Mouse (Mus musculus): ENCODE results near the gene Itih4.

The Itih4 gene

GRCm38 (mm10) chr14:30886204-30886603, at the start of gene Itih4:
Gene Itih4, plus strand, starts transcription at chr14:30886476.
- DNase-seq (ENCODE audit: low spot score in 2 of 2): no peak

- DNase-seq (ENCODE audit: low spot score in 2 of 2): no peak
Observed at GRCm38 (mm10) chr14:30837416-30837996, 48.8 kb upstream of the Itih4 start.

GRCm38 (mm10) chr14:30843701-30844100, 42.6 kb upstream of the Itih4 start:
- DNase-seq (ENCODE audit: low spot score in 2 of 2): no peak

GRCm38 (mm10) chr14:30850504-30850903, 35.8 kb upstream of the Itih4 start:
- DNase-seq (ENCODE audit: low spot score in 2 of 2): no peak

GRCm38 (mm10) chr14:30852325-30852724, 34.0 kb upstream of the Itih4 start:
- DNase-seq (ENCODE audit: low spot score in 2 of 2): no peak

GRCm38 (mm10) chr14:30855316-30855715, 31.0 kb upstream of the Itih4 start:
- no peak for DNase-seq (ENCODE audit: low spot score in 2 of 2)

GRCm38 (mm10) chr14:30856885-30857507, 29.3 kb upstream of the Itih4 start:
- DNase-seq (ENCODE audit: low spot score in 2 of 2): no peak

- peak in 1 of 2 experiments; percentile 44 for DNase-seq (ENCODE audit: low spot score in 2 of 2)
Observed at GRCm38 (mm10) chr14:30857990-30858389, 28.3 kb upstream of the Itih4 start.

GRCm38 (mm10) chr14:30861421-30862125, 24.7 kb upstream of the Itih4 start:
- no peak for DNase-seq (ENCODE audit: low spot score in 2 of 2)

- DNase-seq (ENCODE audit: low spot score in 2 of 2): no peak
Observed at GRCm38 (mm10) chr14:30862368-30862767, 23.9 kb upstream of the Itih4 start.

GRCm38 (mm10) chr14:30865311-30865710, 21.0 kb upstream of the Itih4 start:
- DNase-seq (ENCODE audit: low spot score in 2 of 2): no peak

GRCm38 (mm10) chr14:30867042-30867441, 19.2 kb upstream of the Itih4 start:
- DNase-seq (ENCODE audit: low spot score in 2 of 2): peak; percentile 52 to 83

GRCm38 (mm10) chr14:30868826-30869225, 17.4 kb upstream of the Itih4 start:
- no peak for DNase-seq (ENCODE audit: low spot score in 2 of 2)

- DNase-seq (ENCODE audit: low spot score in 2 of 2): no peak
Observed at GRCm38 (mm10) chr14:30869391-30869801, 16.9 kb upstream of the Itih4 start.

- DNase-seq (ENCODE audit: low spot score in 2 of 2): no peak
Observed at GRCm38 (mm10) chr14:30870206-30871147, 15.8 kb upstream of the Itih4 start.

GRCm38 (mm10) chr14:30874095-30874700, 12.1 kb upstream of the Itih4 start:
- no peak for DNase-seq (ENCODE audit: low spot score in 2 of 2)

- no peak for DNase-seq (ENCODE audit: low spot score in 2 of 2)
Observed at GRCm38 (mm10) chr14:30875130-30875865, 11.0 kb upstream of the Itih4 start.

- no peak for DNase-seq (ENCODE audit: low spot score in 2 of 2)
Observed at GRCm38 (mm10) chr14:30875955-30876354, 10.3 kb upstream of the Itih4 start.

- no peak for DNase-seq (ENCODE audit: low spot score in 2 of 2)
Observed at GRCm38 (mm10) chr14:30876451-30876850, 9.8 kb upstream of the Itih4 start.

GRCm38 (mm10) chr14:30877827-30878226, 8.4 kb upstream of the Itih4 start:
- DNase-seq (ENCODE audit: low spot score in 2 of 2): no peak

Measured in spleen, postnatal 10 days (tissue).